Mouse (Mus musculus) gastrocnemius, adult 8-10 months (tissue): ENCODE results near the gene Fam167b. TPM values are rescaled to one million over a fixed set of nuclear protein-coding genes. Genes with fewer than 3 reads are reported as not detected.
"Not testable (repeated sequence)": the region's sequence is repeated elsewhere in the genome, so short reads cannot be mapped to it uniquely, and the experiment has no call there.

Experiments
- DNase-seq, 2 experiments: peaks; one replicate each; pipeline ENCODE4 v3.0.0; 2022; ENCODE audit warnings: low spot score in 2 of 2
- microRNA-seq: library from miRNA; unstranded; fragments of <30 nt; microRNA quantifications from one replicate; pipeline ENCODE4 v1.2.0, GENCODE M21; 2022
- total RNA-seq, 4 experiments: library from RNA; stranded (reverse); gene quantifications; 2 replicates each; pipeline ENCODE4 v1.2.4; 2022

The Fam167b gene
- total RNA-seq, 4 experiments from 2014 or later = not detected

DNA sequence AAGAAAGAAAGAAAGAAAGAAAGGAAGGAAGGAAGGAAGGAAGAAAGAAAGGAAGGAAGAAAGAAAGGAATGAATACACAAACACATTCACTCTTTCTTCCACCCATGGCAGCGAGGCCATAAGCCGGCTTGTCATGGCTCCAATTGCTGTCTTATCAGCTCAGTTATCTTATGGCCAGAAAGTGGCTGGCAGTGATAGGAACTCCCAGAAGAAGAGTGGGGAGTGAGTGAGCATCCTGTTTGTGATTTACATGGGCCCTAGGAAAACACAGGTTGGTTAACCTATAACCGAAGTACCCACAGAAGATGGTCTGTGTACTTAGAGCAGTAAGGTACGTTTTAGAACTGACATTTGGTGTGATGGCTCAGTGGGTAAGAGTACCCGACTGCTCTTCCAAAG, 17.2 kb downstream of the Fam167b start:
- no peak for DNase-seq

DNA sequence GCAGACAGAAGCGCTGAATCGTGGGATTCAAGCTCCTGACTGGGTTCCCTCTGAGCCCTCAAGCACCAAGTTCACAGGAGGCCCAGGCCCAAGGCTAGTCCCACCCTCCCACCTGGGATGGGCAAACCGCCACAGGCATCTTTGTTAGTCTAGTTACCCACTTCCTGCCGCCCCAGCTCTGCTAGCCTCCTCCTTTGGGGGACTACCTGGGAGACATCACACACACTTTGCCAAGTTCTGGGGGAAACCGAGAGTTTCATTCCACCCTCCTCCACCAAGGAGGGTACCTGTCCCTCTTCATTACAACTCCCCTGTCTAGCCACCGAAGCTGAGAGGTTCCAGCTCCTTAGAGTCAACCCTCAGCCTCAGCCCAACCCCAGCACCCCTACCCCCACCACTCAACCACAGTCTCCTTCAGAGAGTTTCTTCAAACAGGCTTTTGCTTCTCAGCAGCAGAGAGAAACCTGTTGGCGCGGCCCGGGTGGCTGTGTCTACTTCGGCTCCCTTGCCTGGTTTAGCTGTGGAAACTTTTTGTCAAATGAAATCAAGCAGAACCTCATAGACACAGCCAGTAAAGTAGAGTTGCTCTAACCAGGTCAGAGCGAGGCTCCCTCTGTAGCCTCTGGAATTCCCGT, 19.9 kb downstream of the Fam167b start:
- DNase-seq = no peak

DNA sequence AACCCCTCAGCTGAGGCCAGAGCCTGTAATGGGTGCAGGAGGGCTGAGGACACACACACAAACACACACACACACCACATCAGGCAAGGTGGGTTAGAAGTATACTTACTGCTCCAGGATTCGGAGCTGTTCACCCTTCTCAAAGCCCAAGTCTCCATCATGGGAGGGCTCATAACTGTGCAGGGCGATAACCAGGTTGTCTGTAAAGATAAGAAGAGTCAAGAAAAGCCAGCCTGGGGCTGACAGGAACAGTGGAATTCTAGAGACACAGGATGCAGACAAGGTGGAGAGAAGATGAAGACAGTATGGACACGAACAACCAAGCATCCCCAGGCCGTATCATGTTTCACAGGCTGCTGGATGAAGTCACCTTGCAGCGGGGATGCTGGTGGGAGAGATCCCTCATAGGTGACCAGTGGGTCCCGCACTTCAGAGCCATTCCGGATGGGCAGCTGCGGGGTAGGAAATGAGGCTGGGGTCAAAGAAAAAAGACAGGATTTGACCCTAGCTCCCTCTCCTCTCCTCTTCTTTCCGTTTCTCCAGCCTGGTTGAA, 21.0 kb downstream of the Fam167b start:
- DNase-seq = no peak

DNA sequence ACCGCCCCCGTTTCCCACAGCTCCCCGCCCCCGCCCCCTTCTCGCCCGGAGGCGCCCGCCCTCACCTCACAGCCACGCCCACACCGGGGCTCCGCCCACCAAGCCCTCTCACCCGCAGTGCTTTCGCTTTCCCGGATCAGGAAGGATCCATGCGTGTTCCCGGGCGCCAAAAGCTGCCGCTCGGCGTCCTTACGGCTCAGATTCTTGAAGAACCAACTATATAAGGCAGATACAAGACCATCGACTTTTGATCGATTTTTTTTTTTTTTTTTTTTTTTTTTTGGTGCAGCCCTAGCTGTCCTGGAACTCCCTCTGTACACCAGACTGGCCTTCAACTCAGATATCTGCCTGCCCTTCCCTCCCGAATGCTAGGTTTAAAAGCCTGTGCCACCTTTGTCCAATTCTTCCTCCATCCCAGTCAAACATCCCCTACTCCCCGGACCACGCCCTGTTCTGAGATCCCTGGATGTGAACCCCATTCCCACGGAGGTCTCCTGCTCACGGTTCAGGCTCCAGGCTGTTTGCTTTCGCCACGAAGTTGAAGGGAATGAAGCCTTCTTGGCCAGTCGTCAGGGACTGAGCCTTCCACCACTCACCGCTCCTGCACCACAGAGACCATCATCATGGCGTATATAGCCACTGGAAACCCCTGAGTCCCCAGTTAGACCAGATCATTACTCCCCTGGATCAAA, 21.7 kb downstream of the Fam167b start:
- peak; percentile 70 to 75 for DNase-seq

DNA sequence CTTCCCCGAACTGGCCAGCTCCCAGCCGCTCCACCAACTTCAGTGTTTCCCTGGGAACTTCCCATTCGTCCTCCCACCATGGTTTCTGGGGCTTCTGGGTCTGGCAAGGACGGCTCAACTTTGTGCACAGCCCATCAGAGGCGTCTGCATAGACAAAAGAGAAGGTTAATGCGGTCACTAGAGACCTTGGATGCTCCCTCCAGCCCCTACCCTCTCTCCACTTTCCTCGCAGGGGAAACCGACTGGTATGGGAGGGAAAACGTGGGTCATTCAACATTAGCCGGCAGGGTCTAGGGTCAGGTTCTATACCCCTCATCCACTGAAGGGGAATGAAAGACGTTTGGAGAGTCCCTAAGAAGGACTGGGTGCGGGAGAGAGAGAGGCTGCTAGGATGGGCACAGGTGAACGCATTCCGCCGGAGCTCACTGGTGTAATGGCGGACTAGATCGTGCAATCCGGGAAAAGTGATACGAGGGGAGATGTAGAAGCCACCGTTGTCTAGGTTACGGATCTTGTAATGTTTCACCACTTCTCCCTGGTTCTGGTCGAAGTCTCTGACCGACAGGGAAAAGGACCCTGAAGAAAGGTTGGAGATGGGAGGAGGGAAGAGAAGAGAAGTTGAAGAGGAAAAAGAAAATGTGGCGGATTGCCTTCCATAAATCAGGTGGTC, 22.4 kb downstream of the Fam167b start:
- DNase-seq = no peak

DNA sequence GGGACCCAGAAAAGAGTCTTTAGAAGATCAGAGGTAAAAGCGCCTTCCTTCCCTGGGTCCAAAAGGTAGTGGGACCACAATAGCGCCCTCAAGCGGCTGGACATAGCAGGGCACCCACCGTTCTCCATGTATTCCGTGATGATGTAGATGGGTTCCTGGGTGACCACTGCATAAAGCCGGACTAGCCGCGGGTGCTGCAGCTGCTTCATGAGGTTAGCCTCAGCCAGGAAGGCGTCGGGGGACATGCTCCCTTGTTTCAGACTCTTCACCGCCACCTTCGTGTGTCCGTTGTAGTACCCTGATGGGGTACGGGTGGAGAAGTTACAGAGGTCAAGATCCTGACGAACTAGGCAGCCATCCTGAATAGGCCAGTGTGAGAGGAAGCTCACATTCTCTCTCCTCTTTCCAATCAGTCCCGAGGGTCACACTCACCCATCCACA, 22.9 kb downstream of the Fam167b start:
- DNase-seq = no peak

DNA sequence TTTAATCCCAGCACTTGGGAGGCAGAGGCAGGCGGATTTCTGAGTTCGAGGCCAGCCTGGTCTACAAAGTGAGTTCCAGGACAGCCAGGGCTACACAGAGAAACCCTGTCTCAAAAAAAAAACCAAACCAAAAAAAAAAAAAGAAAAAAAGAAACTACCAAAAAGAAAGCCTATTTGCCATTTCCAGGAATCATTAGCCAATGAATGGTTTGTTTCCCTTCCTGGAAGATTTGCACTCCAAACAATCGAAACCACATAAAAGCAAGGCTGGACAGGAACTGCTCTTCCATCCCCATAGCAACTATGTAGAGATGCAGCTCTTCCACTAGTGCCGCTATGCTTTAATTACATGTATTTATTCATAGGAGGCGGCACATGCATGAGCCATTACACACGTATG, 23.8 kb downstream of the Fam167b start:
- DNase-seq = not testable (repeated sequence)

DNA sequence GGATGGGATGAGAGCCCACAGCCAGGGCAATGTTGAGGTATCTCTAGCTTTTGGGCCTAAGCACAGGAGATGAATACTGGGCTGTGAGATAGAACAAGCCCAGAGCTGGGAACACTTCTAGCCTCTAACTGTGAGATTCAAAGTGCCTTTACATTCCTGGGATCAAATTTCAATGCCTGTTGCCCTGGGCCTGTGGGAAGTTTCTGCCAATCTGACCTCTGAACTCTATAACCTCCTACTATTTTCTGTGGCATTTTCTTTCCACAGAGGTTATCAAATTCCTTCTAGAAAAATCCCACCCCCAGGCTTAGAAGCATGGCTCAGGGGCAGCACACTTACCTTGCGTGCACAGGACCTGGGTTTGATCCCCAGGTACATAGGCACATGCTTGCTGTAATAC, 28.1 kb downstream of the Fam167b start:
- DNase-seq = no peak

DNA sequence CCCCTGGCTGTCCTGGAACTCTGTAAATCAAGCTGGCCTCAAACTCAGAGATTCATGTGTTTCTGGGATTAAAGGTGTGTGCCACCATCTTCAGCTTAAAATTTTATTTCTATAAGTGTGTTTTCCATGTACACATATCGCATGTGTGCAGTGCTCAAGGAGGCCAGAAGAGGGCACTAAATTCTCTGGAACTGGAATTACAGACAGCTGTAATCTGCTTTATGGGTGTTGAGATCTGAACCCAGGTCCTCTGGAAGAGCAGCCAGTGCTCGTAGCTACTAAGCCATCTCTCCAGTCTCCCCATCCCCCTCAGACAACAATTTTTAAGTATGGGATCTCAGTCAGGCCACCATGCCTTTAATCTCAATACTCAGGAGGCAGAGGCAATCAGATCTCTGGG, 29.0 kb downstream of the Fam167b start:
- no peak for DNase-seq

DNA sequence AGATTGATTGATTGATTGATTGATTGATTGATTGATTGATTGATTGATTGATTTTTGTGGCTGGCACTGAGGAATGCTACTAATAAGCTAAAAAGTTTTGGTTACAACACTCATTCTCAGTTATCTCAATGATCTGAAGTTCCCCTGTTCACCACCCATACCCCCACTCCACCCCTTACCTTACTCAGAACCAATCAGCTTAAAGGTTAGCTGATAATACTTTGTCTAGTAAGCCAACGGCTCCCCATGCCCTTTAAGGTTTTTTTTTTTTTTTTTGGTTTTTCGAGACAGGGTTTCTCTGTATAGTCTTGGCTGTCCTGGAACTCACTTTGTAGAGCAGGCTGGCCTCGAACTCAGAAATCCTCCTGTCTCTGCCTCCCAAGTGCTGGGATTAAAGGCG, 30.7 kb downstream of the Fam167b start:
- DNase-seq = not testable (repeated sequence)

DNA sequence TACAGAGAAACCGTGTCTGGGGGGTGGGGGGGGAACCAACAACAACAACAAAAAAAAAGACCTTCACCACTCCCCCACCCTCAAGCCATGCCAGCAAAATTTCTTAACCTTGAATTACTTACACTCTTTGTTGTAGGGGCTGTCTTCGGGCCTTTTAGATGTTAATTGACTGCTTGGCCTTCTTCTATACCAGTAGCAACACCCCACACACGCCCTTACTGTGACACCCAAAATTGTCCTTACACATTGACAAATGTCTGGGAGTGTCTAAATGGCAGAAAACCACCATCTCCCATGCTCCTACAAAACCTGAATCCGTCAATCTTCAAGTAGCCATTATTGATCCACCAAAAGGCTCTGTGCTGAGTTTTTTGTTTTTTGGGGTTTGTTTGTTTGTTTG, 34.2 kb downstream of the Fam167b start:
- DNase-seq = no peak

DNA sequence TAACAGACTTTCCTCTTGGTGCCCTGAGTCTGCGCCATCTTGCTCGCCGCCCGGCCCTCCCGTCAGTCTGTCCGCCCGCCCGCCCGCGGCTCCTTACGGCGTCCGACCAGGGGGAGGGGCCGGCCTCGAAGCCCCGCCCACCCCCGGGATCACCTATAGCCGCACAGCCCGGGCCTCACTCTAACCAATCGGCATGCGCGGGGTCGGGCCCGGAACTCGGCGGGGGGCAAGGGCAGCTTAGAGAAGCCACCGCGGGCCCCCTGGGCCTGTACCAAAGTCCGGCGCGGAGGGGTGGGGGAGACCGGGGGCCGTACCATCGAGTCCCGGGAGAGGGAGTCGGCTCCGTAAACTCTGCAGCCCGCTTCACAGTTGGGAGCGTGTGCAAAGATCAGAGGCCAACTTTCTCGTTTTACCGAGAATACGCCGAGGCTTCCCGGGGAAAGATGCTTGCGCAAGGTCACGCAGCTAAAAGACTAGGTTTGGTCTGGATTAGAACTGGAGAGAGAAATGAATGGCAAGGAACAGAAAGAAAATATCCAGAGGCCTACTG, 35.7 kb downstream of the Fam167b start, which contains the start of gene Hdac1:
TSS of gene Hdac1 (minus strand) at position 122 of the 550 bp plus-strand sequence.
- DNase-seq = peak; percentile 96 to 97

DNA sequence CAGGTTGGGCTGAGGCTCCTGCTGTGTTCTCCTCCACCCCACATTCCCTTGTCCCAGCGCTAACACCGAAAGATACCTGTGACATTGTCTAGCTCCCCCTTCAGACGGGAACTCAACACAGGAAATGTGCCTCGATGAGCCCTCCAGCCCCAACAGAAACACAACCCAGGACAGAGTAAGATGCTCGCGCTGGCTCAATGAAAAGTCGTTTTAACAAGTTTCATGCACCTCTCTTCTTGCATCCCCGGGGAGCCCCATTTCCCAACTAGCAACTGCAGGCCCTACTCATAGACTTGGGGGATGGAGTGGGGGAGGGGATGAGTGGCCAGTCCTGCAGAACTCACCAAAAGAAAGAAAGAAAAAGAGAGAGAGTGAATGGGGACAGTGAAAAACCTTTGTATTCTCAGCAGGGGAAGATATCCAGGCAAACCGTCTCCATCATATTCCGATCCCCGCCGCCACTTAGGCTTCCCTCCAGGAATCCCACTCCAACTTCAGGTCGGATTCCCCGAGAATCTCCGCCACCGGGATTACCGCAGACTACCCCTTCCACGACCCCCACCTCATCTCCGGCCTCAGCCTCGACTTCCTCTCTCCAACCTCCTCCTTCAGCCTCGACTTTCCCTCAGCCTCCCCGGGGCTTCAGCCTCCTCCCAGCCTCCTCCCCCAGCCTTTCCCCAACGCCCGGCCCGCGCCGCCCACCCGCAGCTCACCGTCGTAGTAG, 36.3 kb downstream of the Fam167b start:
- DNase-seq = peak in 1 of 2 experiments; percentile 4

DNA sequence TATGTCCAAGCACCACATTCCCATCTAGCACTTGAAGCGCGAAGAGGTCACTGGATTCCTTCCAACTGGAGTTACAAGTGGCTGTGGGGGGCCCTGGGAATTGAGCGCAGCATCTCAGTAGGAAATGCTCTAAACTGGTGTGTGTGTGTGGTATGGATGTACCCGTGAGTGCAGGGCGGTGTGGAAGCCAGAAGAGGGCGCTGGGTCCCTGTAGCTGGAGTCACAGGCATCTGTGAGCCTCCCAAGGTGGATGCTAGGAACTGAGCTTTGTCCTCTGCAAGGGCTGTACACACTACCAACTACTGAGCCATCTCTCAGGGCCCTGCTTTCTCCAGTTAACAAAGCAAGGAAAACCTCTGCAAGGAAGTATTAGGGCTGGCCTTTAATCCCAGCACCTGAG, 38.3 kb downstream of the Fam167b start:
- no peak for DNase-seq

DNA sequence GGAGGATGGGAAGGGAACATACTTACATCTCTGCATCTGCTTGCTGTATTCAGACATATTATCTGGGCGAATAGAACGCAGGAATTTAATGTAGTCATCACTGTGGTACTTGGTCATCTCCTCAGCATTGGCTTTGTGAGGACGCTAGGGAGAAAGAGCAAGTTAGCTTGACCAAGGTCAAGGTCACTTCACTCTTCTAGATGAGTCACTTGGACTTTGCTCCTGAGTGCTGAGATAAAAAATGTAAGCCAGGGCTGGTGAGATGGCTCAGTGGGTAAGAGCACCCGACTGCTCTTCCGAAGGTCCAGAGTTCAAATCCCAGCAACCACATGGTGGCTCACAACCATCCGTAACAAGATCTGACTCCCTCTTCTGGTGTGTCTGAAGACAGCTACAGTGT, 49.4 kb downstream of the Fam167b start:
- DNase-seq = not testable (repeated sequence)

Small RNA genes lying within 50 kb of the gene (microRNA-seq; reads per million reads assigned to microRNA genes)
- gene Mir8119 = not detected

Other genes with a start within 250 kb of the Fam167b start
- gene Rbbp4, start 243.2 kb downstream of the Fam167b start, total RNA-seq = 10 to 100 TPM; 35.5 to 40.8 (median 40.0) TPM
- gene Zbtb8os, start 242.9 kb downstream of the Fam167b start, total RNA-seq = 10 to 100 TPM; 24.3 to 32.6 (median 26.6) TPM
- under 1 TPM; 0.48 to 0.79 (median 0.63) TPM for gene Zbtb8a, start 200.4 kb downstream of the Fam167b start, total RNA-seq
- not detected for gene Zbtb8b, start 137.7 kb downstream of the Fam167b start, total RNA-seq
- gene Bsdc1, start 117.0 kb downstream of the Fam167b start, total RNA-seq = 10 to 100 TPM; 37.3 to 42.5 (median 41.0) TPM
- gene Tssk3, start 87.5 kb downstream of the Fam167b start, total RNA-seq = not detected
- gene Fam229a, start 87.4 kb downstream of the Fam167b start, total RNA-seq = not detected
- gene Marcksl1, start 65.0 kb downstream of the Fam167b start, total RNA-seq = 1 to 10 TPM in 2 of 4 experiments, under 1 TPM in 2; 0.19 to 1.1 (median 0.78) TPM
- gene Hdac1, start 35.8 kb downstream of the Fam167b start, total RNA-seq = 1 to 10 TPM; 6.7 to 9.7 (median 7.6) TPM
- gene Lck, start 4.9 kb downstream of the Fam167b start, total RNA-seq = not detected
- 100 to 1,000 TPM; 142 to 156 (median 148) TPM for gene Eif3i, start 22.1 kb upstream of the Fam167b start, total RNA-seq
- 10 to 100 TPM; 25.9 to 37.5 (median 29.7) TPM for gene Tmem234, start 22.1 kb upstream of the Fam167b start, total RNA-seq
- gene Dcdc2b, start 35.7 kb upstream of the Fam167b start, total RNA-seq = 1 to 10 TPM in 3 of 4 experiments, under 1 TPM in 1; 0.46 to 1.2 (median 1.1) TPM
- gene Iqcc, start 40.5 kb upstream of the Fam167b start, total RNA-seq = 10 to 100 TPM in 1 of 4 experiments, 1 to 10 TPM in 3; 7.3 to 11.4 (median 8.7) TPM
- 10 to 100 TPM; 27.9 to 33.0 (median 30.8) TPM for gene Ccdc28b, start 45.4 kb upstream of the Fam167b start, total RNA-seq
- gene Txlna, start 62.5 kb upstream of the Fam167b start, total RNA-seq = 10 to 100 TPM; 10.9 to 20.3 (median 15.6) TPM
- gene Kpna6, start 94.2 kb upstream of the Fam167b start, total RNA-seq = 10 to 100 TPM; 69.1 to 77.9 (median 76.0) TPM
- 1 to 10 TPM; 1.8 to 4.9 (median 3.3) TPM for gene Tmem39b, start 118.3 kb upstream of the Fam167b start, total RNA-seq
- gene Khdrbs1, start 163.8 kb upstream of the Fam167b start, total RNA-seq = 10 to 100 TPM; 20.2 to 24.6 (median 23.2) TPM
- 100 to 1,000 TPM; 663 to 813 (median 803) TPM for gene Ptp4a2, start 232.7 kb upstream of the Fam167b start, total RNA-seq